In the genomic region with DNA sequence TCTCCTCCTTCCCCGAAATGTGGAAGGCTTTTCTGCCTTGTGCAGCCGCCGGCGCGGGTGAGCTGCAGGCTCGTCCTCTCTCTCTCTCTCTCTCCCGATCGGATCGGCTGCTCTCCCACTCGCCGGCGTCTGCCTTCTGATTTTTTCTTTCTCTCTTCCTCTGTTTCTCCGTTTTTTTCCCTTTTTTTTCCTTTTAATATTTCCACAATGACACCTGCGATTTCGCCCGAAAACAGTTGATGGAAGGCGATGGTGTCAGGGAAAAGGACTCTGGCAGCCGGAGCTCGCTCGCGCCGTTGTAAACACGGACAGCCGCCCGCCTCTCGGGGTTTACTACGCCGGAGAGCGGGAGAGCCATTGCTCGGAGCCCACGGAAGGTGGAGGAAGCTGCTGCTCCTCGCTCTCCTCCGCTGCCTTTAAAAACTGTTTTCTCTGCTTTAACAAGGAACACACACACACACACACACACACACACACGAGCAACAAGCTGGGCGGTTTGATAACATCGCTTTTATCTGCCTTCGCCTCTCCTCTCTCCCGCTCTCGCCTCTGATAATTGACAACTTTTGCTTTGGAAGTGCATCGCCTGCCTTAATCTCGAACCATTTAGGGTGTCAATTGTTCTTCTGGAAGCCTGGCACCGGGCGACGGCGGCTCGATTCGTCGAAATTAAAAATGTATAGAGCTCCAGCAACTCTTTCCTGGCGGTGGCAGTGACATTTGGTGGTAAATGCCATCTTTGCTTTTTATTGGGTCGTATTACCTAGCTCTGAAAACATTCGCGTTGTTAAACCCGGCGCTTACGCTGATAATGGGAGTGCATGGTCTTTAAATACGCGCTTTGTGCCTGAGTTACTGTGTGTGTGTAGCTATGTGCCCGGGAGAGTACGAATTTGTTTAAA, we compare ENCODE assay signal across 8 mouse cellular contexts. TPM values are rescaled to one million over a fixed set of nuclear protein-coding genes. Genes with fewer than 3 reads are reported as not detected.
DNase-seq lines count a peak whose midpoint lies in the region; ATAC-seq and TF ChIP-seq lines count a peak whose summit lies in the region.

No protein-coding gene starts in this region.

- no peak for TF ChIP-seq CTCF in cerebellum, adult 2 months (IDR thresholded peaks at IDR 0.05; ENCODE audit: borderline replicate concordance, insufficient read depth, low read depth, low read length)
- TF ChIP-seq CTCF in midbrain, postnatal 0 days (IDR thresholded peaks at IDR 0.05): no peak

- peak overlapping the region; percentile 94 for H3K9ac ChIP-seq in forebrain, embryonic 12.5 days
- peak overlapping the region; percentile 90 for H3K9ac ChIP-seq in hindbrain, embryonic 16.5 days (ENCODE audit: low read depth, low read length)
- peak overlapping the region; percentile 77 for H3K9ac ChIP-seq in limb, embryonic 15.5 days
- peak overlapping the region; percentile 96 for H3K9ac ChIP-seq in midbrain, postnatal 0 days (replicated peaks; ENCODE audit: low read length, poor library complexity, severe bottlenecking)

- no peaks in the 10 kb centered on the region for H3K9me3 ChIP-seq in forebrain, embryonic 12.5 days
- H3K9me3 ChIP-seq in hindbrain, embryonic 16.5 days (ENCODE audit: control insufficient read depth, low read length): no peaks in the 10 kb centered on the region
- no peaks in the 10 kb centered on the region for H3K9me3 ChIP-seq in limb, embryonic 15.5 days
- H3K9me3 ChIP-seq in midbrain, postnatal 0 days (ENCODE audit: low read length): no peaks in the 10 kb centered on the region

- no peaks in the 10 kb centered on the region for H3K27me3 ChIP-seq in cerebellum, adult 2 months (ENCODE audit: control insufficient read depth, insufficient read depth, low read length)
- H3K27me3 ChIP-seq in forebrain, embryonic 12.5 days: peaks cover 13% of the 10 kb centered on the region; the same call in 1 of the 2 replicates
- H3K27me3 ChIP-seq in hindbrain, embryonic 16.5 days (replicated peaks; ENCODE audit: control insufficient read depth, insufficient read depth, low read length): no peaks in the 10 kb centered on the region
- no peaks in the 10 kb centered on the region for H3K27me3 ChIP-seq in limb, embryonic 15.5 days
- no peaks in the 10 kb centered on the region for H3K27me3 ChIP-seq in midbrain, postnatal 0 days (ENCODE audit: insufficient read depth, low read length)

- TF ChIP-seq POLR2A in cerebellum, adult 2 months (IDR thresholded peaks at IDR 0.05; ENCODE audit: borderline replicate concordance, insufficient read depth, low read length): no peak

- DNase-seq in cerebellum, adult 2 months: peak; percentile 59 to 68
- DNase-seq in cerebellum, adult 8-10 months: no peak
- peak; percentile 65 for DNase-seq in adrenal gland, postnatal 14 days
- peak; percentile 26 for DNase-seq in midbrain, postnatal 0 days (ENCODE audit: low spot score)
- peak; percentile 67 for DNase-seq in testis, postnatal 10 days (ENCODE audit: low spot score)

- H3K36me3 ChIP-seq in forebrain, embryonic 12.5 days (replicated peaks): no peaks in the 10 kb centered on the region
- no peaks in the 10 kb centered on the region for H3K36me3 ChIP-seq in hindbrain, embryonic 16.5 days (ENCODE audit: control insufficient read depth, insufficient read depth, low read length)
- no peaks in the 10 kb centered on the region for H3K36me3 ChIP-seq in limb, embryonic 15.5 days
- H3K36me3 ChIP-seq in midbrain, postnatal 0 days (ENCODE audit: insufficient read depth, low read length): no peaks in the 10 kb centered on the region

- under 1% methylated on average over 58 of the region's 59 CpGs for WGBS in cerebellum, adult 2 months
- under 1% methylated on average over 58 of the region's 59 CpGs for WGBS in forebrain, embryonic 12.5 days
- WGBS in hindbrain, embryonic 16.5 days: under 1% methylated on average over 59 of the region's 59 CpGs
- WGBS in limb, embryonic 15.5 days: under 1% methylated on average over 58 of the region's 59 CpGs
- WGBS in midbrain, postnatal 0 days: 1% methylated on average over 54 of the region's 59 CpGs

- H3K27ac ChIP-seq in cerebellum, adult 2 months (ENCODE audit: insufficient read depth, low read length): peak overlapping the region; percentile 23; the same call in 1 of the 2 replicates
- H3K27ac ChIP-seq in forebrain, embryonic 12.5 days: peak overlapping the region; percentile 91
- peak overlapping the region; percentile 98 for H3K27ac ChIP-seq in hindbrain, embryonic 16.5 days (ENCODE audit: low read depth, low read length)
- H3K27ac ChIP-seq in limb, embryonic 15.5 days: peak overlapping the region; percentile 97
- peak overlapping the region; percentile 99 for H3K27ac ChIP-seq in midbrain, postnatal 0 days (ENCODE audit: low read depth, low read length)

- peaks cover 12% of the 10 kb centered on the region for H3K4me1 ChIP-seq in cerebellum, adult 2 months (ENCODE audit: control insufficient read depth, insufficient read depth, low read length)
- peaks cover 46% of the 10 kb centered on the region for H3K4me1 ChIP-seq in forebrain, embryonic 12.5 days
- peaks cover 33% of the 10 kb centered on the region for H3K4me1 ChIP-seq in hindbrain, embryonic 16.5 days (ENCODE audit: control insufficient read depth, insufficient read depth, low read depth, low read length)
- peaks cover 43% of the 10 kb centered on the region for H3K4me1 ChIP-seq in limb, embryonic 15.5 days
- H3K4me1 ChIP-seq in midbrain, postnatal 0 days (ENCODE audit: insufficient read depth, low read length): peaks cover 12% of the 10 kb centered on the region; the same call in 1 of the 2 replicates

- peak overlapping the region; percentile 83 for H3K4me2 ChIP-seq in forebrain, embryonic 12.5 days
- peak overlapping the region; percentile 65 for H3K4me2 ChIP-seq in hindbrain, embryonic 16.5 days (ENCODE audit: low read length)
- H3K4me2 ChIP-seq in limb, embryonic 15.5 days: peak overlapping the region; percentile 68
- peak overlapping the region; percentile 72 for H3K4me2 ChIP-seq in midbrain, postnatal 0 days (ENCODE audit: low read depth, low read length, poor library complexity, severe bottlenecking)

- peak overlapping the region; percentile 66 for H3K4me3 ChIP-seq in cerebellum, adult 2 months (replicated peaks; ENCODE audit: insufficient read depth, low read depth, low read length)
- H3K4me3 ChIP-seq in forebrain, embryonic 12.5 days (replicated peaks): peak overlapping the region; percentile 93
- H3K4me3 ChIP-seq in hindbrain, embryonic 16.5 days (ENCODE audit: low read length): peak overlapping the region; percentile 74
- H3K4me3 ChIP-seq in limb, embryonic 15.5 days: peak overlapping the region; percentile 74
- peak overlapping the region; percentile 86 for H3K4me3 ChIP-seq in midbrain, postnatal 0 days (ENCODE audit: low read depth, low read length)

- no peak for ATAC-seq in forebrain, embryonic 12.5 days (ENCODE audit: low FRiP score)
- ATAC-seq in hindbrain, embryonic 16.5 days: peak; percentile 3; the same call in 1 of the 2 replicates
- no peak for ATAC-seq in limb, embryonic 15.5 days (ENCODE audit: insufficient number of reproducible peaks, low FRiP score, low TSS enrichment, low read depth)
- ATAC-seq in midbrain, postnatal 0 days (ENCODE audit: low FRiP score): no peak

RNA-seq across cellular contexts. Expression of gene Med13l, which starts 0.9 kb away (rescaled TPM):
- polyA plus RNA-seq in cerebellum, adult 2 months (2012; rRNA removed): 22.7 and 23.0 TPM in 2 replicates
- 36.2 and 45.3 TPM in 2 replicates for total RNA-seq in adrenal gland, postnatal 14 days (2021)
- polyA plus RNA-seq in forebrain, embryonic 12.5 days (2016; fragmentation: Nextera tagmentation; extraction: Ambion mirVana): 17.7 and 19.1 TPM in 2 replicates
- polyA plus RNA-seq in hindbrain, embryonic 16.5 days (2015; fragmentation: Nextera tagmentation; extraction: Ambion mirVana): 11.5 and 12.4 TPM in 2 replicates
- polyA plus RNA-seq in limb, embryonic 15.5 days (2015; fragmentation: Nextera tagmentation; extraction: Ambion mirVana): 14.3 and 16.5 TPM in 2 replicates
- total RNA-seq in midbrain, postnatal 0 days (2014; rRNA removed): 29.5 and 30.7 TPM in 2 replicates
- 8.5 and 10.5 TPM in 2 replicates for polyA plus RNA-seq in midbrain, postnatal 0 days (2015; fragmentation: Nextera tagmentation; extraction: Ambion mirVana)

Comparison
In these comparisons a context has a peak if more than half of its experiments do, and no peak if none do; other contexts are left out.
1. H3K27ac ChIP-seq: peak in every context shown above with its lines; median percentile 99 in midbrain, postnatal 0 days; 98 in hindbrain, embryonic 16.5 days; 97 in limb, embryonic 15.5 days; 91 in forebrain, embryonic 12.5 days; 23 in cerebellum, adult 2 months.